Mouse (Mus musculus) stomach, embryonic 15.5 days (tissue): Measurements from ENCODE around the gene C1s2. TPM values are rescaled to one million over a fixed set of nuclear protein-coding genes. Genes with fewer than 3 reads are reported as not detected.
"Not testable (repeated sequence)": the region's sequence is repeated elsewhere in the genome, so short reads cannot be mapped to it uniquely, and the experiment has no call there.

Source experiments
- ATAC-seq: fragments of 200-750 bp; cut with Nextera tagmentation; 2 replicates; pipeline ENCODE4 v1.8.0; 2017; ENCODE audit warnings: low read depth, moderate number of reproducible peaks, moderate TSS enrichment; ENCODE audit not compliant: insufficient read depth, low FRiP score
- H3K27ac ChIP-seq: fragments of 300-500 bp; sonication (generic); 2 replicates; pipeline ENCODE4 v1.5.1; 2015; ENCODE audit warnings: mild to moderate bottlenecking, inconsistent platforms
- H3K27me3 ChIP-seq: fragments of 300-500 bp; sonication (generic); replicated peaks from 2 replicates; pipeline ENCODE4 v1.6.1; 2015; ENCODE audit warnings: inconsistent platforms
- H3K36me3 ChIP-seq: fragments of 300-500 bp; sonication (generic); 2 replicates; pipeline ENCODE4 v1.6.1; 2015; ENCODE audit warnings: inconsistent platforms
- H3K4me1 ChIP-seq: fragments of 300-500 bp; sonication (generic); 2 replicates; pipeline ENCODE4 v1.6.1; 2015; ENCODE audit warnings: inconsistent platforms
- H3K4me2 ChIP-seq: fragments of 300-500 bp; sonication (generic); 2 replicates; pipeline ENCODE4 v1.6.1; 2015; ENCODE audit warnings: mild to moderate bottlenecking, inconsistent platforms
- H3K4me3 ChIP-seq: fragments of 300-500 bp; sonication (generic); replicated peaks from 2 replicates; pipeline ENCODE4 v1.5.1; 2015; ENCODE audit warnings: inconsistent platforms
- H3K9ac ChIP-seq: fragments of 300-500 bp; sonication (generic); 2 replicates; pipeline ENCODE4 v1.6.1; 2015; ENCODE audit warnings: inconsistent platforms
- H3K9me3 ChIP-seq: fragments of 300-500 bp; sonication (generic); 2 replicates; pipeline ENCODE4 v1.6.1; 2016; ENCODE audit warnings: inconsistent platforms
- WGBS: fragments of 180-500 bp; shearing (Covaris S2); methylation state at CpG from one replicate; pipeline ENCODE4 v1.1.7; 2015; 5-methylcytosine and 5-hydroxymethylcytosine counted together
- polyA plus RNA-seq: library from polyadenylated mRNA; unstranded; fragments of >200 nt; fragmentation: Nextera tagmentation; extraction: Ambion mirVana; gene quantifications from 2 replicates; pipeline ENCODE4 v1.2.1, GENCODE M21; 2015

The C1s2 gene
- polyA plus RNA-seq, 1 experiment from 2014 or later: 0.06 TPM

- not testable (repeated sequence) for H3K4me3 ChIP-seq, H3K36me3 ChIP-seq, H3K9ac ChIP-seq, H3K9me3 ChIP-seq, H3K4me2 ChIP-seq, H3K27ac ChIP-seq, H3K4me1 ChIP-seq, ATAC-seq, H3K27me3 ChIP-seq
- 87% methylated on average over 3 of the region's 3 CpGs for WGBS
These were observed 60.7 kb downstream of the C1s2 start for GRCm38 (mm10) chr6:124575155-124575678.

Other genes starting within 250 kb of the C1s2 start
- gene Pex5, start 221.0 kb downstream of the C1s2 start, polyA plus RNA-seq: 39.8 and 40.6 TPM in 2 replicates
- 6.8 TPM in 2 replicates for gene Clstn3, start 171.3 kb downstream of the C1s2 start, polyA plus RNA-seq
- 1.9 and 2.2 TPM in 2 replicates for gene C1rl, start 143.0 kb downstream of the C1s2 start, polyA plus RNA-seq
- 4.5 and 6.6 TPM in 2 replicates for gene C1ra, start 123.7 kb downstream of the C1s2 start, polyA plus RNA-seq
- 5.6 and 9.9 TPM in 2 replicates for gene C1s1, start 93.7 kb downstream of the C1s2 start, polyA plus RNA-seq
- not detected in 2 replicates for gene C1rb, start 65.8 kb downstream of the C1s2 start, polyA plus RNA-seq
- 79.3 and 85.3 TPM in 2 replicates for gene Lpcat3, start 26.9 kb upstream of the C1s2 start, polyA plus RNA-seq
- gene Emg1, start 76.1 kb upstream of the C1s2 start, polyA plus RNA-seq: 191 and 202 TPM in 2 replicates
- gene Phb2, start 76.3 kb upstream of the C1s2 start, polyA plus RNA-seq: 355 and 390 TPM in 2 replicates
- 19.0 and 19.8 TPM in 2 replicates for gene Ptpn6, start 102.6 kb upstream of the C1s2 start, polyA plus RNA-seq
- 331 and 401 TPM in 2 replicates for gene Grcc10, start 105.3 kb upstream of the C1s2 start, polyA plus RNA-seq
- gene Gm45234, start 119.9 kb upstream of the C1s2 start, polyA plus RNA-seq: not detected in 2 replicates
- 13.9 and 16.2 TPM in 2 replicates for gene Atn1, start 120.4 kb upstream of the C1s2 start, polyA plus RNA-seq
- 5.3 and 6.9 TPM in 2 replicates for gene Eno2, start 133.6 kb upstream of the C1s2 start, polyA plus RNA-seq
- 0.35 and 1.3 TPM in 2 replicates for gene Lrrc23, start 143.6 kb upstream of the C1s2 start, polyA plus RNA-seq
- 11.7 and 12.7 TPM in 2 replicates for gene Spsb2, start 172.6 kb upstream of the C1s2 start, polyA plus RNA-seq
- gene Tpi1, start 178.2 kb upstream of the C1s2 start, polyA plus RNA-seq: 890 and 914 TPM in 2 replicates
- gene Usp5, start 193.4 kb upstream of the C1s2 start, polyA plus RNA-seq: 116 and 125 TPM in 2 replicates
- gene Cdca3, start 193.5 kb upstream of the C1s2 start, polyA plus RNA-seq: 141 and 159 TPM in 2 replicates
- 0.97 and 1.1 TPM in 2 replicates for gene Gnb3, start 204.2 kb upstream of the C1s2 start, polyA plus RNA-seq
- gene P3h3, start 221.7 kb upstream of the C1s2 start, polyA plus RNA-seq: 28.4 TPM in 2 replicates
- gene Gpr162, start 227.9 kb upstream of the C1s2 start, polyA plus RNA-seq: 1.2 and 1.3 TPM in 2 replicates